Mouse (Mus musculus): ENCODE data around the gene Ggct.

DNA sequence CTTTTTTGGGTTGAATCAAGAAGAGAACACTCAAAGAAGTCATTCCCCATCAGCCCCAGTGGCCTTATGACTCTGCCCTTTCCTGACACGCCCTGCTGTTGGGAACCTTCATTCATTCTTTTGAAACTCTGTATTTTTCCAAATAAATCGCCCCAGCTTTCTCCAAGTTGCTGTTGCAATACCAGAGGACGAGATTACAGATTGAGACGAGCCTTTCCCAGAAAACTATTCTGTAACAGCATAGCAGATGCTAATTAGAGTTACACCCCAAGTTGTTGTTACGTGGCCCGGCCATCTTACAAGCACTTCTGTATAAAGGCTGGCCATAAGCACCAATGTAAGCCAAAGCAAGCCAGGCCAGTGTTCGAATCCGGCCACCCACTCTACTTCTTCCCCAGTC lies 35.1 kb downstream of the Ggct start:
- TF ChIP-seq CTCF (IDR thresholded peaks at IDR 0.05; ENCODE audit: control insufficient read depth, insufficient read depth, insufficient read length) (no peak), MYOD1 (IDR thresholded peaks at IDR 0.05; ENCODE audit: control insufficient read depth, insufficient read length, low read depth) (no peak), USF1 (IDR thresholded peaks at IDR 0.05; ENCODE audit: low read depth) (no peak)
